Mouse (Mus musculus) kidney, adult 9 months (tissue): ENCODE results near the gene Hacd1.
"Not testable (repeated sequence)": the region's sequence is repeated elsewhere in the genome, so short reads cannot be mapped to it uniquely, and the experiment has no call there.

Experiments
- DNase-seq: peaks from one replicate; pipeline ENCODE4 v3.0.0; 2022

The Hacd1 gene

GRCm38 (mm10) chr2:14055566-14056331 is at the start of gene Hacd1:
Gene Hacd1 (minus strand): TSS chr2:14056135.
- peak; percentile 75 for DNase-seq

GRCm38 (mm10) chr2:14103924-14104323 is 48.0 kb upstream of the Hacd1 start:
- no peak for DNase-seq

- no peak for DNase-seq
Measured at GRCm38 (mm10) chr2:14102603-14103002, 46.7 kb upstream of the Hacd1 start.

- DNase-seq, result no peak
Measured at GRCm38 (mm10) chr2:14100533-14100932, 44.6 kb upstream of the Hacd1 start.

GRCm38 (mm10) chr2:14078527-14078926 is 22.6 kb upstream of the Hacd1 start:
- DNase-seq, result not testable (repeated sequence)

GRCm38 (mm10) chr2:14074221-14074901 is 18.4 kb upstream of the Hacd1 start:
- no peak for DNase-seq

- peak; percentile 93 for DNase-seq
Measured at GRCm38 (mm10) chr2:14073362-14074220, 17.7 kb upstream of the Hacd1 start, which contains the start of gene Stam. Gene Stam (plus strand): TSS chr2:14074098.

- no peak for DNase-seq
Measured at GRCm38 (mm10) chr2:14073008-14073361, 17.1 kb upstream of the Hacd1 start.

- DNase-seq, result no peak
Measured at GRCm38 (mm10) chr2:14070466-14070865, 14.5 kb upstream of the Hacd1 start.

- no peak for DNase-seq
Measured at GRCm38 (mm10) chr2:14069027-14069426, 13.1 kb upstream of the Hacd1 start.

GRCm38 (mm10) chr2:14065704-14066650 is 10.0 kb upstream of the Hacd1 start:
- no peak for DNase-seq

GRCm38 (mm10) chr2:14055168-14055565 is 768 bp downstream of the Hacd1 start:
- peak; percentile 52 for DNase-seq

GRCm38 (mm10) chr2:14054716-14055115 is 1.2 kb downstream of the Hacd1 start:
- no peak for DNase-seq

GRCm38 (mm10) chr2:14054163-14054562 is 1.8 kb downstream of the Hacd1 start:
- no peak for DNase-seq

GRCm38 (mm10) chr2:14053618-14054017 is 2.3 kb downstream of the Hacd1 start:
- DNase-seq, result no peak

- DNase-seq, result no peak
Measured at GRCm38 (mm10) chr2:14048808-14049207, 7.1 kb downstream of the Hacd1 start.

- DNase-seq, result peak; percentile 82
Measured at GRCm38 (mm10) chr2:14048381-14048780, 7.6 kb downstream of the Hacd1 start.

- DNase-seq, result peak; percentile 17
Measured at GRCm38 (mm10) chr2:14043577-14044170, 12.3 kb downstream of the Hacd1 start.

GRCm38 (mm10) chr2:14043011-14043410 is 12.9 kb downstream of the Hacd1 start:
- no peak for DNase-seq

- no peak for DNase-seq
Measured at GRCm38 (mm10) chr2:14041249-14041648, 14.7 kb downstream of the Hacd1 start.

- DNase-seq, result no peak
Measured at GRCm38 (mm10) chr2:14019228-14019627, 36.7 kb downstream of the Hacd1 start.

- peak; percentile 32 for DNase-seq
Measured at GRCm38 (mm10) chr2:14005121-14005520, 50.8 kb downstream of the Hacd1 start.
